Mouse (Mus musculus): ENCODE results near the gene Pxdn. TPM values are rescaled to one million over a fixed set of nuclear protein-coding genes. Genes with fewer than 3 reads are reported as not detected.

Pxdn gene
- polyA plus RNA-seq, 1 experiment from 2014 or later = 30.6 TPM

DNA sequence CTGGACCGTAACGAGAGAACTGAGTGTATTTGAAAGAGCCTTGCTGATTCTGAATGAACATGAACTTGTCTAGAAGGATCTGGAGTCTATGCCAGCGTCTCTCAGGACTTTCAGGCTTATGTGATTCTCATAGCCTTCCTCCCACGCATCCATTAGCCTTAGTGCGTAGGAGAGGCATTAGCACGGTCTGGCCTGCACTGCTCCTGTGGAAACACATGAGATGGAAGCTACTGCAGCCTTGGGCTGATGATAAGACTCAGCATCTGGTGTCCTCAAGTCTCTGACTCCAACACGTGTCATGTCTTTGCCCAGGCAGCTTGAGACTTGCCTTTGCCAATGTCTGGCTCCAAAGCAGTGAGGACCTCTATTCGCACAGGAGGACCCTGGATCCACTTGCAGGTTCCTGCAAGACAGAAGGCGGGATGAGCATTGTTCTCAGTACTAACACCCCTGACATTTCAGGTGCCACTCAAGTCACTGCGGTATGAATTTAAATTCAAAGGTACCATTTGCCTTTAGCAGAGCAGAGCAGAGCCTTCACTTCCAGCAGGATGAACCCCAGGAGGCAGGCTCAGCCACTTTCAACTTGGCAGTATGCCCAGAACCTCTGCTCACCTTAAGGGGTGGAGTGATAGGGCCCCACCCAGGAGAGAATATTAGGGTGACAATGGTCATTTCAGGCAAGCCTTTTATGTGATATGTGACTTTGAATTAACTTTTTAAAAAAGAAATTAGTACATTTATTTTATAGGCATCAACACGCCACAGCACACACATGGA lies 117.5 kb downstream of the Pxdn start:
- no peak for ATAC-seq
- Histone ChIP-seq H3K27ac (no peak overlapping the region), H3K36me3 (ENCODE audit: poor library complexity, severe bottlenecking) (no peaks in the 10 kb centered on the region), H3K27me3 (no peaks in the 10 kb centered on the region), H3K9ac (no peak overlapping the region), H3K4me1 (no peaks in the 10 kb centered on the region), H3K4me3 (no peak overlapping the region), H3K9me3 (replicated peaks) (no peaks in the 10 kb centered on the region), H3K4me2 (no peak overlapping the region)
- 92% methylated on average over 11 of the region's 11 CpGs for WGBS

DNA sequence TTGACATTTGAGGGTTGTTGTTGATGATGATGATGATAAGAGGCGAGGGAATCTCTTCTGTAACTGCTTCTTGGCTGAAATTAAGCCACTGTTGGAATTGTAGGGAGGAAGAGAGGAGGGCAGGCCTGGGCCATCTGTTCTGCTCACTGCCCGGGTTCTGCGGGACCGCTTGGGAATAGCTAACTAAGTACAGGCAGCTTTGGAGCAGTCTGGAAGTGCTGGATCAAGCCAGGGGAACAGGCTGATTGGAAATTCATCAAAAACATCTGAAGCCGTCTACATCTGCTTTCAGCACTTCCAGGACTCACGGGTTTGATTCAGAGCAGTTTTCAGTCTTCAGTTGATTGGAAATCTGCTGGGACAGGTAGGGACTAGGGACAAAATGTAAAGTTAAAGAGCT lies 120.6 kb downstream of the Pxdn start:
- no peaks in the 10 kb centered on the region for H3K4me1 ChIP-seq
- H3K27ac ChIP-seq = no peak overlapping the region
- no peaks in the 10 kb centered on the region for H3K9me3 ChIP-seq (replicated peaks)
- H3K4me3 ChIP-seq = no peak overlapping the region
- no peak for ATAC-seq
- H3K27me3 ChIP-seq = no peaks in the 10 kb centered on the region
- H3K4me2 ChIP-seq = no peak overlapping the region
- no peaks in the 10 kb centered on the region for H3K36me3 ChIP-seq (ENCODE audit: poor library complexity, severe bottlenecking)
- no peak overlapping the region for H3K9ac ChIP-seq
- WGBS = 73% methylated on average over 6 of the region's 6 CpGs

GRCm38 (mm10) chr12:30061503-30062117 lies 124.2 kb downstream of the Pxdn start:
- no peaks in the 10 kb centered on the region for H3K27me3 ChIP-seq
- no peak overlapping the region for H3K4me2 ChIP-seq
- H3K4me3 ChIP-seq = no peak overlapping the region
- no peaks in the 10 kb centered on the region for H3K36me3 ChIP-seq (ENCODE audit: poor library complexity, severe bottlenecking)
- H3K9me3 ChIP-seq (replicated peaks) = no peaks in the 10 kb centered on the region
- no peak overlapping the region for H3K27ac ChIP-seq
- ATAC-seq = no peak
- 33% methylated on average over 1 of the region's 1 CpGs for WGBS
- no peaks in the 10 kb centered on the region for H3K4me1 ChIP-seq
- H3K9ac ChIP-seq = no peak overlapping the region

DNA sequence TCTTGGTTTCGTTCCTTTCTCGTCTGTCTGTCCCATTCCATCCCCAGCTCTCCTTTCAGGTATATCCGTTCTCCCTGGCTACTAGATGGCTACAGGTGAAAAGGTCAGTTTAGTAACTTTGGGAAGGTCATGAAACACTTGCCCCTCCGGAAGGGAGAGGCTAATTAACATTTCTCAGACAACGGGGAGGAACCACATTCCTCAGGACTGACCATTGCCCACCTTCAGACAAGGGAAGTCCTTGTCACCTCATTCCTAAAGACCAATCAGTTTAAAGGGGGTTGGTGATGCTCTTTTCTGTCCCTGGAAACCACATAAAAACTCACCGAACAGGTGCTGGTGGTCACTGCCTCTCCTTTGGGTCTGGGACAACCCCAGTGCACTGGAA lies 124.7 kb downstream of the Pxdn start:
- 38% methylated on average over 6 of the region's 6 CpGs for WGBS
- no peak for ATAC-seq

More for the DNA sequence above, 124.7 kb downstream of the Pxdn start:
- no peak overlapping the region for H3K27ac ChIP-seq
- H3K36me3 ChIP-seq (ENCODE audit: poor library complexity, severe bottlenecking) = no peaks in the 10 kb centered on the region
- no peak overlapping the region for H3K9ac ChIP-seq
- H3K9me3 ChIP-seq (replicated peaks) = no peaks in the 10 kb centered on the region
- H3K4me1 ChIP-seq = no peaks in the 10 kb centered on the region
- no peak overlapping the region for H3K4me2 ChIP-seq
- H3K4me3 ChIP-seq = no peak overlapping the region
- no peaks in the 10 kb centered on the region for H3K27me3 ChIP-seq

Other genes starting within 250 kb of the Pxdn start
- gene Tpo, start 195.0 kb downstream of the Pxdn start, polyA plus RNA-seq (2015; fragmentation: Nextera tagmentation; extraction: Ambion mirVana) = not detected in 2 replicates

Data from forebrain, embryonic 13.5 days (tissue).